Mouse (Mus musculus) brain, embryonic 18.5 days (tissue): ENCODE results near the gene Antxr1.

Source experiments
- DNase-seq: peaks from one replicate; pipeline ENCODE4 v3.0.0-alpha.2; 2012; ENCODE audit warnings: low read depth, low spot score

Gene Antxr1

DNA sequence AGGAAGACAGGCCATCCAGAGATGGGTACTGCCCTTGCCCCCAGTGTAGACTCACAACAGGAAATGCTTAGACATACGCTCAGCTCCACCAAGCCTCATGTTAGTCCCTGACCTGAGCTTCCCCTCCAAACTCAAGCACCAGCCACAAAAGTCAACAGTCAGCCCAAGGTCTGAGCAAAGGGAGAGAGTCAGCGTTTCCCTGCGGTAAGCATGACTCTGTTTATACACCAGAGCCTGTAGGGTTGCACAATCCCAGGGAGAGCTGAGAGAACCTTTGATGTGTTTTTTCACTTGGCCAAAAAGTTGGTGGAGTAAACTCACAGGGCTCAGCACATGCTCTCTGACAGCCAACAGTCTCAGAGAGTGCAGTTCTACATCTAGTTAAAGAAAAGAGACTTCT is 145.9 kb downstream of the Antxr1 start:
- no peak for DNase-seq

DNA sequence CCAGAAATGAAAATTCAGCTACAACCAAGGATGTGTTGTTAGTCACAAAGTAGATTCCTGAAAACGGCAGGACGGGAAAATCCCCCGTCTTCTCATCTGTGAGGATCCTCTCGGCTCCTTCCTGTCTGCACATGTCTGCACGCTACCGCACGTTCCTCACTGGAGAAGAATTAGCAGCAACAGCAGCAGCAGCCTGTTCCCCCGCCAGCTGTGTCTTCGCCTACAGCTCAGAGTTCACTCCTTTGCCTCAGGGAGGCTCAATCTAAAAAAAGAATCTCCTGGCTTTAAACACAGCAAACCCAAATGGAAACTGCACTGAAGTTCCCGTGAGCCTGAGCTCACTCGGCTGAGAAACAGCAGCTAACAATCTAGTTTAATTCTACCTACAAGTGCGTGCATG is 148.6 kb downstream of the Antxr1 start:
- no peak for DNase-seq

DNA sequence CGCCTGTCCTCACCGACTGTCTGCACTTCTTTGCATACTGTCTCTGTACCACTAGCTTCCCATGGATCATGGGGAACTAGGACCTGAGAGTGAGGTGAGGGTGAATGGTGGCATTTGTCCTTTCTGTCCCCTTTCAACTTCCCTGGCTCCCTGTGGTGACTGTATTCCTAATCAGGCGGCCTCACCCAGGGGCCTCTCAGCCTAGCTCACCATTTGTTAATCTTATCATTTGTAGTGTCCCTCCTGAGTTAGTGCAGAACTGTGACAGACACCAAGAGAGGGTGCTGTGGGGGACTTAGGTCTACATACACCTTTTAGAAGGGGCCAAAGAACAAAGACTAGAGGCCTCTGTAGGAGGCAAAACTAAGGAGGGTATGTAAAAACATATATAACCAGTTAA is 151.2 kb downstream of the Antxr1 start:
- no peak for DNase-seq

DNA sequence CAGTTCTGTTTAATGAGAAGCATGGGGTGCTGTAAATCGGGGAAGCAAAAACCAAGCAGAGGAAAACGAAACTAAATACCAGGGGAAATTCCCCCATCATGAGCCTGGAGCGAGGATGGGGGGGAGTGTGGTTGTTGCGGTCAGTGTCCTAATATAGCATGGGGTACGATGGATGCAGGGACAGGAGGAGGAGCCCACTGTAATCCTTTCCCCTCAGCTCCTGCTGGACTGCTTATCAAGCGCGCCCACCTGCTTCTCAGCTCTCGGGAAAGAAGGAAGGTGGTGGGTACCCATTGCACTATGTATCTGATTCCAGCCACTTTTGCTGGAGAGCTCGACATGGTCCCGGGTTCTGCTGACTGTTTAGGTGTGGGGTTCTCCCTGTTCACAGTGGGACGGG is 151.6 kb downstream of the Antxr1 start:
- DNase-seq: no peak

DNA sequence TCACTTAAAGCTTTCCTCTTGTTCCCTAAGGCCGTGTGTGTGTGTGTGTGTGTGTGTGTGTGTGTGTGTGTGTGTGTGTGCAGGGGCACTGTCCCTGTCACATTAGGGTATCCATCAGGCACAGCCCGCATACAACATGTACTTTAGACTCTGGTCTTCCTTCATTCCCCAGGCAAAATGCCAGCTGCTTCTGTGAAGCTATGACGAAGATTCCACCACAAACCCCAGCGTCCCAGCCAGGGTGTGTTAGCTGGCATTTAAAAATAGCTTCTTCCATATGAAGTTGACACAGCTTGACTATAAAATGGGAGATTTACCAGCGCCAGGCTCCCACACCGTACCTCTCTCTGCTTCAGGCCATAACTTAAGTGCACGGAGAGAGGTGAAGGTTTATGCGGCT is 152.5 kb downstream of the Antxr1 start:
- DNase-seq: peak; percentile 43

DNA sequence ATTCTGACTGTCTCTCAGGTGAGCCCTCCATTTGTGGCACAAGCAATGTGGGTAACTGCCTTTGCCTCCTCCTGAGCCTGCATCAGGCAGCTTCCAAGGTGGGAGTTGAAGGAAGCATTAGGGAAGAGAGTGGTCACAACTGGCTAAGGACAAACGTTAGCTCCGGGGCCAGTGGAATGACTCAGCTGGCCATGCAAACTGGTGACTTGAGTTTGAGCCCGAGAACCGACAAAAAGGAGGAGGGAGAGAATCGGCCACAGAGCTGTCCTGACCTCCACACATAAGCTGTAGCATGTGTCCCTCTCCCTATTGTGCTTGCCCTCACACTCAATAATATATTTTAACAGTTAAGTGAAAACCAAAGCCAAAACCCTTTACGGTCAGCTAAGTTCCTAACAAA is 152.9 kb downstream of the Antxr1 start:
- DNase-seq: no peak

DNA sequence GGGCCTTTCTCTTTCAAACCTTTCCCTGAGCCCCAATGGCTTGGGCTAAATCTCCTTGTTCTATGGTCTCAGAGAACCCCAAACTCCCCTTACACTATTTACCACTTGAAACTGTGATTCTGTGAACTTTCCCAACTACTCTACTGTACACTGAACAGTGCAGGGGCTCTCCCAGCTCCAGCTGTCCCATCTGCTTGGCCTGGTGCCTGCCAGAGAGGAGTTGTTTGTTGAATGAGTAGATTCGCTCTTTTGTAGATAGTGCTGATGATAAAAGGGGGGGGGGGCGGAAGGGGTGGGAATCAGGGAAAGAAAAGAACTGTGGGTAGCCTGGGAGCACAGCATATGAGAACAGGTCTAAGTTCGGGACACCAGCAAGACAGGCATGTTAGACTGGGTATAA is 164.2 kb downstream of the Antxr1 start:
- no peak for DNase-seq

DNA sequence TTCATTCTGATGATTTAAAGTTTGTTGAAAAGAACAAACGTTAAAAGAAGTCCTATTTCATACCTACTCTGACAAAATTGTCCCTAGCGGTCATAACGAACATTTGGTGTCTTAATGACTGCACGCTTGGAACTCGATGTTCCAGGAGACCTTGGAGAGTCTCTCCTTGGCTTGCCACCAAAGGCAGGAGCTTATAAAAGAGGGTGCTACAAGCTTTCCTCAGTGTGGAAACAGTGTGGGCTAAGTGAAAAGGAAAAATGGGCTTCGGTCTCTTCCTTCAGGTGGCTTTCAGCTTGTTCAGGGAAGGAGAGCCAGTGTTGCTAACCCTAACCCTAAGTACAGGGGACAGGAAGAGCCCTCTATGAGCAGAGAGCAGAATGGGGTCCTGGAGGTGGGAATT is 164.7 kb downstream of the Antxr1 start:
- DNase-seq: no peak

DNA sequence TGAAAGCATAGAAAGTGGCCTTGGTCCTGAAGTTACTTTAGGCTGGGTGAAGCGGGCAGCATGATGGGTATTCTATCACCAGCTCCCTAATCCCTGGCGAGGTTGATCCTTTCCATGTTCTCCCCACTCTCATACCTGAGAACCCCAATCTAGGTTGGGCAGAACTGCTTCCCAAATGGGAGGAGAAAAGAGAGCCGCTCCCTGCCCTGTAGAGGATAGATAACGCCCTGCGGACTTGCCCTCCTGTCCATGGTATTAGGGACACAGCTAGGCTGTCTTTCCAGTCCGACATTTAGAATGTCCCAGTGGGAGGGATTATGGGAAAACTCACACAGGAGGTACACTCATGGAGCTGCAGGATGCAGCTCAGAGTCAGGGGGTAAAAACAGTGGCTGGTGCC is 165.3 kb downstream of the Antxr1 start:
- DNase-seq: no peak

DNA sequence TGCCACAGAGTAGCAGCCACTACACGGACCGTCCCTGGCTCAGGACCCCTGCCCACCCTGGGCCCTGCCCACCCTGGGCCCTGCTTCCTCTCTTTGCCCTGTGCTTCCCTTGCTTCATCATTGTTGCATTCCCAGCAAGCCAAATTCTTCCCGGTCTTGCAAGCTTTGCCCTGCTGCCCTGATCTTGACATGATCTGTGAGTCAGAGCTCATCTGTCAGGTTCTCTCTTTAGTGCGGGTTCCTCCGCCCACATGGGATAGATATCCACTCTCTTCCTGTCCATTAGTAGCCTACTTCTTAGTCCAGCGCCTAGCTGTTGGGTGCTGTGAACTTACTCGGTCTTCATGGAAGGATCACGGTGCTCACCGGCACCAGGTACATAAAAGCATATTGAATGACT is 167.6 kb downstream of the Antxr1 start:
- no peak for DNase-seq

DNA sequence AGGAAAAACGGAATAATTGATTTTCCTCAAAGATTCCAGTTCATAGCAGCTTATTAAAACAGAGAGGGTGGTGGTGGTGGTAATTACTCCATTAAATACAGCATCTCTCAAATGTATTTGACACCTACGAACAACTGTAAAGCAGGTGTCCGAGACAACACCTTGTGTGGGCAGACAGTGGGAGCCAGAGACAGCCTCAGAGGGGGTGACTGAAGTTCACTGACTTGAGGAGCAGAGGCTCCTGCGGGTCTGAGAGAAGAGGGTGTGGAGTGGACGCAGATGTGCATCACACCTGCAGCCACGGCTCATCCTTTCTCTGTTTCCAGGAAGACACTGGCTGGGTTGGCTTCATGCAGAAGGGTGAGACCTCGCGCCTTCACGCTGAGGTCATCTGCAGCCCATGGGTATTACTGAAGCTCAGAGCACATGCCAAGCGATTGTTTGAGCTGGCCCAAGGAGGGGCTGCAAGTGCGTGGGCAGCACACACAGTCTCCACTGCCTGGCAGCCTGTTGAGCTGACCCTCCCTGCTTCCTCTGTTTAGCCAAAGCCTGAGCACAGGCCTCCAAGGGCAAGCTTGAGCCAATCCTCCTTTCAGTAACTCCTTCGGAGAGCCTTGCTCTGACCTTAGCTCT is 168.8 kb downstream of the Antxr1 start:
- DNase-seq: no peak

DNA sequence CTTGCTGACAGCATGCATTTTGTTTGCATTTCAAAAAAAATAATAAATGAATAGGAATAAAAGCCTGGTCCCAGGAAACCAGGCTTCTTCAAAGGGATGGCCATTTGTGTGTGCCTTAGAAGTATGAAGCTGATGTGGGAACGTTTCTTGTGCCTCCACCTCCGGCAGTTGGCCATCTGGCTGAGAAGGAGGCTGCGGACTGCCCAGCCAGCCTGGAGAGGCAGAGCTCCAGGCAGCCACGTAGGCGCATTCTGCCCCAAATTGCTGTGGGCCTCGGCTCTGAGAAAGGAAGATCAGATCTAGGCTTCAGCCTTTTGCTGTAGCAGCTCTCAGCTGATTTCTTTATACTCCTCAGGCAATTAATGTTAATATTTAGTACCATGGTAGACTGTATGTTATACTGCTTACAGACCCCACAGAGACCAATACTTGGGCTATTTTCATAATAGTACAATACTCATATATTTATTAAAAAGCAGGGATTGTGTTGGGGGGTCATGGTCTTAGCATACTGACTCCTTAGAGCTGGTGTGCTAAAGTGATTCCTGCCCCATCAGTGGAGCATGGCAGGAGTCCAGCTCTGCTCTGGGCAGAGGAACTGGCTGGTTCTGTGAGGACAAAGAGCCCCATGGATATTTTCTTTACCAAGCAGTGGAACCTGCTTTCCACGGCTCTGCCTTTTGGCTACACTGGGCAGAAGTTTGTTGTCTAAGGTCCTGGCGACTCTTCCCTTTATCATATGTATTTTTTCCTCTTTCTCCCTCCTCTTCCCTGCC is 169.9 kb downstream of the Antxr1 start:
- DNase-seq: no peak

DNA sequence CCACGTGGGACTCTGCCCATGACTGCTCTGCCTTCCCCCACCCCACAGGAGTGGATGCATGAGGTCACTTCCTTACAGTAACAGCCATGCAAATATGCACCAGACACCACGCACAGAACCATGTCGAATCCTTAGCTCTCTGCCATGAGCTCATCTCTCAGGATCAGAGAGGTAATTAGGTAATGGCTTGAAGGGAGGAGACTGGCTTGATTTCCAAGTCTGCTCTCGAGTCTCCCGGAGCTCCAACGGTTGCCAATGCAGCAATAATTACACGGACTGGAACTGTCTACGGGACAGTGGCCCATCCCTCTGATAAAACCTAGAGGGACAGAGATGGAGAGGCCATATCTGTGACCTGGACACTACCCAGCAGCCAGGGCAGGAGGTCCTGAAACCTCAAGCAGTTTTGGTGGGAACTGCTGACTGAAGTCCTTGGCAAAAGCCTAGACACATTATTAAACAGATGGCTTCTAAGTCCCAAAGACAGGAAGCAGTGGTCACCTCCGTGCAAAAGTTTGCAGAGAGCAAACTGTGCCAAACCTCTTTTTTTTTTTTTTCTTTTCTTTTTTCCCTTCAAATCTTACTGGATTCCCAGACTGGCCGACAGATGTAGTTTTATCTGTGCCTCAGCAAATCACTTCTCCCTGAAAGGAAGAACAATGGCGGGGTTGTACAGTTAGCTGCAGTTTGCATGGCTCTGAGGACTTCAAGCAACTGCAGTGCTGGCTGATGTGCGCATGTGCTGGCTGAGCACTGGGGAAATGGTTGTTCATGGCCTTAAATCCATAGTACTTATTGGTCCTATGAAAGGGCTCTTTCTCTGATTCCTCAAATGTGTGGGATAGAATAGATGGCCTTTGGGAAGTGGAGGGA is 174.0 kb downstream of the Antxr1 start:
- DNase-seq: no peak

DNA sequence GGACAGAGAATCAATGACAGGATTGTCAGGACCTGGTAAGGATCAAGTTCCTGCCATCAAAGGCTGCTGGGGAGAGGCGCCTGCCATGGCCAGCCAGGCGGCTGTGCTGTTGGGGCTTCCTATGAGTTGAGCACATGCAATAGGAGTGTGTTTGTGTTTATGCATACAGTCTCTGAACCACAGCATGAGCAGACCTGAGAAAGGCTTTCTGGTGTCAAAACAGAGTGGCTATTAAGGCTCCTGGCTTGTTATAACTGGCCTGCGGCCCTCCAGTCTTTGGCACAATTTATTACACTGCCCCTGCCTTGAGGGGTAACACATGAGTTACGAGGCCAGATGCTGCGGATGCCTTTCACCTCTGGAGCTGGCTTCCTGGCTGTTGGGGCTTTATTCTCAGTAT is 175.4 kb downstream of the Antxr1 start:
- DNase-seq: no peak

DNA sequence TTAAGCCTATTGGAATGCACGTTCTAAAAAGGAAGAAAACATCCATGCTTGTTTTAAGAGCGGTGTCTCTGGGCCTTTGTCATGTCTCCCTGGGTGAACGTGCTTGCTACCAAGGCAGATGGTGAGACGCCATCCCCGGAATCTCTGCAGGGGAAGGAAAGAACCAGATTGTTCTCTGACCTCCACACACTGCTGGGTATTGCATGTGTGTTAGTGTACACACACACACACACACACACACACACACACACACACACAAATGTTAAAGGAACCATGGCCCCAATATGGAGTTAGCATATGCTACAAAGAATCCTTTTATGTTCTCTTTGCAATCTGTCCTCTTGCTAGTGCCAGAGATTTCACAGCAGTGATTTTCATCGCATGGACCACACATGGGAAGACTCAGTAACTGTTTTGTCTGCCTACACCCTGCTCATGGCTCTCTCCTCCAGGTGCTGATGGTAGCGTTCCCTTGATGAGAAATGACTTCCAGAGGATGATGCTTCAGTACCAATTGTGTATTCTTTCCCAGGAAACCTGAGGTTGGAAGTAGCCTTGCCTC is 177.5 kb downstream of the Antxr1 start:
- no peak for DNase-seq

DNA sequence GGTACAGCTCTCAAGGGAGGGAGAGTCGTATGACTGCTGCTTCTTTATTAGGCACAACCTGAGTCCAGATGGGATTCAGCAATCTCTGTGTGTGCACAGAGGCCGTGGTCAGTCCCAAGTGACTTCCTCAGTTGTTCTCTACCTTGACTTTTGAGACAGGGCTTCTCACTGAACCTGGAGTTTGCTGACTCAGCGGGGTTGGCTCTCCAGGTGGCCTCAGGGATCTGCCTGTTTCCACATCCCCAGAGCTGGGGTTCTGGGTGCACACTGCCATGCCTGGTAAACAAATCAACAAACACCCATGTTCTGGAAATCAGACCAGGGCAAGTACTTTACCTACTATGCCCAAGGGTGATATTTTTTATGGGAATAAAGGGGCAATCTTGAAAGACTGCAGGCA is 181.8 kb downstream of the Antxr1 start:
- no peak for DNase-seq

DNA sequence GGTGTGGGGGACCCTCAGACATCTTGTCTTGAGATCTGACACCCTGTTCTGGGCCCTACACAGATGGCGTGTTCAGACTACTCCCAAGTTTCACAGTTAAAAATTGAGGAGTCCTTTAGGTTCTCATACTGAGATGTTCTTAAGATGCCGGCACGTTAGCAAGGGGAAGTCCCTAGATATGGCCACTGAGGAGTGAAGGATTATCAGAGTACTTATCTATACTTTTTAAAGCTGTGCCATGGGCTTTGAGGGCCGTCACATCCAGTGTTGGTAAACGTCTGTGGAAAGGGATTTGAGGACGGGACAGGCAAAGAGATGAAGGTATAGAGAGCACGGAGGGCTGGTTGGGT is 182.4 kb downstream of the Antxr1 start:
- DNase-seq: no peak

DNA sequence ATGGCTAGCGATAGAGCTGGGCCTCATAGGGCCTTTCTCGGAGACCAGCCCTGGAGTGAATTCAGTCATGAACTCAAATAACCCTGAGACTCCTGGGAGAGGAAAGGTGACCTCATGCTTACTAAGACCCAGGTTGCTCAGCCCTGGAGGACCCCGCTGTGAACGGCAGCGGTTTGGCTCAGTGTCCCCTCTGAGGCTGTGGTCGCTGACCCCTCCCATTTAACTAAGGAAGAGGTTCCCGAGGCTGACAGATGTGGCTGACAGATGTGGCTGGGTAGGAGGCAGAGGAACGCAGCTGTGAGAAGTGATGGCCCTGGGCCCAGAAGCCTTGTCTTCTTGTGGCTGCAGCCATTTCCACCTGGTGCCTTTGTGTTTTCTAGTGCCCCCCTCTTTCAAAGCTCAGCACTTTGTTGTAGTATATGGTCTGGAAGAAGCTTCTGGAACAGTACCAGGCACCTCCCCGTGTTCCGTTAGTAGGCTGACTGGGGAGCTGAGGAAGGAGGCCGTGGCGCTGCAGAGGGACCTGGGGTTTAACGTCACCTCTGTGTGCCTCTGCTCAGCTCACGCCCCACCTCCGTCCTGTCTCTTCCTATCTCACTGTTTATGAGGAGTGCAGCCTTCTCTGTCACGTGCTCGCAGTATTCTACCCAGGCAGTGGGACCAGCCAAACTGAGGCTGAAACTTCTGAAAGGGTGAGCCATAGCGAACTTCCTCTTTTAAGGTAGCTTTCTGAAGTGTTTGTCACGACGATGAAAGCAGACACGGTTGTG is 183.0 kb downstream of the Antxr1 start:
- DNase-seq: no peak

DNA sequence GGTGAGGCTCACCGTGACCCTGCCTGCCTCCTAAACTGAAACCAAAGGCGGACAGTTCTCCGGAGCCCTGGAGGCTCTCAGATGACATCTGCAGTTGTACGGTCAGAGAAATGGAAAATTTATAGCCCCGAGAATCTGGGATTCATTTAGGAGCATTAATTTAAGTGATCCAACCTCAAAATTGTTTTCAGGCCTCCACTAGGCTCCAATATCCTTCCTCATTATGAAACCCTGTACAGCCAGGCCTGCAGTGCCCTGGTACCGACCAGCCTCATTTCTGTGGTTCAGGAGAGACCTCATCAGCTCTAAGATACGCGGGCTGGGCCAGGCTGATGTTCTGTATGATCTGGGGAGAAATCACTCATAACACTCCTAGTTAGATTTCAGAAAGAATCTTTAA is 184.2 kb downstream of the Antxr1 start:
- no peak for DNase-seq

DNA sequence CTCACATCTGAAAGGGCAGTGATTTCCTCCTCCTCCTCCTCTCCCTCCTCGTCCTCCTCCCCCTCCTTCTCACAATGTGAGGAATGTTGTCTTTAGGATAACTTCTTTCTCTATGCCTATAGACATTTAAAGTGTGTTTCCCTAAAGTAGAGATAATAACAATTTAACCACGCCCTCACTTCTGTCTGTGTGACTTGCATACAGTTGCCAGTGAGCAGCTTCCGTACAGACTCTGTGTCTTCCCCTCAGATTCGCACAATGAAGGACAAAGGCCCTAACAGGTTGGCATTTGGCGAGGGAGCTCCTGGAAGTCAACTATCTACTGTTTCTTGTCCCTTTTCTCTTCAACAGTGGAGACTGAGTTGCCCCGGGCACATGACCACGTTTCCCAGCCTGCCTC is 185.2 kb downstream of the Antxr1 start:
- DNase-seq: no peak

DNA sequence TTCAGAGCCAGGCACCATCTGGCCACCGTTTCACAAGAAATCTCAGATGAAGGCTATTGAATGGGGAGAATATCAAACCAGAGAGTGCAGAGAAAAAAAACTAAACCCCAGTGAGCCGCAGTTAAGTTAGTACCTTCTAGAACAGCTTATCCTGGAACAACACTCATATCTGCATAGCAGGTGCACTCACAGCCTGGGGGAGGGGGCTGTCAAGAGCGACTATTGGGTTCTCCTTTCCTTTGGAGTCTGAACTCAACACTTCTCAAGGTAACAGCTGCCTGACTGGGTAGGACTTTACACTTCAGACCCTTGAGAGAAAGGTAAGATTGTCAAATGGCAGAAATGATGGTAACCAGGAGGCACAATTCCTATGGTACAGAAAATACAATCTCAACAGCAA is 187.7 kb downstream of the Antxr1 start:
- DNase-seq: no peak

DNA sequence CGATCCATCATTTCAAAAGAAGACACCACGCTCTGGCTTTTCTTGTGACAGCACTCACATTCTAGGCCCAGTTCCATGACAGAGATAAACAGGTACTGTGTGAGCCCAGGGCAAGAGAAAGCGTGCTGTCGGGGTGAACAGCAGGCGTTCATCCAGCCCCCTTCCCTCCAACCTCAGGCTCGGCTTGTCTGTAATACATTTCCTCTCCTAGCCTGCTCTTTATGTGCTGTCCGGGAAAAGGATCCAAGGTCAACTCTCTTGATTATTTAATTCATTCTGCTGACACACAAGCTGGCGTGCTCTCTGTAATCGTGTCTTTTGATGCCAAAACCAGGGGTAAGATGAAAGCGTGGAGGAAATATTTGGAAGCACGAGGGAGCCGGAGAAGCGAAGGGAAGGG is 192.0 kb downstream of the Antxr1 start:
- no peak for DNase-seq
